Mouse (Mus musculus) adrenal gland, postnatal 36 days (tissue): Measurements from ENCODE around the gene C330007P06Rik. TPM values are rescaled to one million over a fixed set of nuclear protein-coding genes. Genes with fewer than 3 reads are reported as not detected.
A peak's percentile ranks its signal among the peaks of the same experiment; 100 is the strongest.
"Not testable (repeated sequence)": the region's sequence is repeated elsewhere in the genome, so short reads cannot be mapped to it uniquely, and the experiment has no call there.

Experiments
- DNase-seq, 2 experiments: peaks; one replicate each; pipeline ENCODE4 v3.0.0; 2021; ENCODE audit warnings: mixed read lengths in 1 of 2
- total RNA-seq, 2 experiments: library from RNA; stranded (reverse); gene quantifications; 2 replicates each; pipeline ENCODE4 v1.2.3; 2021

Gene C330007P06Rik
- total RNA-seq, 2 experiments from 2014 or later, result 50.3 to 51.5 TPM

DNA sequence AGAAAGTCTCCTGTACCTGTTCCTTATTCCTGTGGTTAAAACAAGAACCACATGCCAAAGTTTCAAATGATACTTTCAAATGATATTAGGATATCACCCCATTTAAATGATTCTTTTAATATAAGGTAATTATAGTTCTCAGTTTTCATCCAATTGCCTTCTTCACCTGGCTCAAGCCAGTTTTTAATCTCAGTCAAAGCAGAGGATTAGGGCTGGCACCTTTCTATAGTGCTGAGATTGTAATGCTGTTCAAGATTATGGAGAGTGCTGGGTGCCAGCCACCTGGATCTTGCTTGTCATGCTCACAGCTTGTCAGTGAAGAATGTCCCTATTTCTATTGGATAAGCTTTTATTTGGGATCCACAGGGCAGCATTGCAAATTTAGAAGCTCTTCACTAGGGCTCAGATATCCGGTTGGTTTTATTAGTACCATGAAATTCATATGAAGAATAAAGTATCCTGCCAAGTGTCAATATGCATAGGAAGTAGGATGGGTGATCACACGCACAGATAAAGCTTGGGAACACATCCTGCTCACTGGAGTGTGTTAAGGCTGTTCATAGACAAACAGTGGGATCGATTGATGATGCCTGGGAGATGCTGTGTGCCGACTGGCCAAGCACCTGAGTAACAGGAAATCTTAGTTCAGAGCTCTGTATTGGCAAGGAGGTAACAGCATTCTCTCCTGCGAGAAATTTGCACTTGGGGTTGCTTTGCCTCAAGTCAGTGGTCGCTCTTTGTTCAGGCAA is 74.6 kb downstream of the C330007P06Rik start:
- DNase-seq, result no peak

DNA sequence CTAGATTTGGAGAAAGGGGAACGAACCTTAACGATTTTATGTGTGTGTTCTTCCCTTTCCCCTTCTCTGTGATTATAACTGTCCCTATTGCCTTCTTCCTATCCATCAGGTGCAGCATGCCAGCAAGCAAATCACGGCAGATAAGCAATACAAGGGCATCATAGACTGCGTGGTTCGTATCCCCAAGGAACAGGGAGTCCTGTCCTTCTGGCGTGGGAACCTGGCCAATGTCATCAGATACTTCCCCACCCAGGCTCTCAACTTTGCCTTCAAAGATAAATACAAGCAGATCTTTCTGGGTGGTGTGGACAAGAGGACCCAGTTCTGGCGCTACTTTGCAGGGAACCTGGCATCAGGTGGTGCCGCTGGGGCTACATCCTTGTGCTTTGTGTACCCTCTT is 77.2 kb downstream of the C330007P06Rik start:
- not testable (repeated sequence) for DNase-seq

DNA sequence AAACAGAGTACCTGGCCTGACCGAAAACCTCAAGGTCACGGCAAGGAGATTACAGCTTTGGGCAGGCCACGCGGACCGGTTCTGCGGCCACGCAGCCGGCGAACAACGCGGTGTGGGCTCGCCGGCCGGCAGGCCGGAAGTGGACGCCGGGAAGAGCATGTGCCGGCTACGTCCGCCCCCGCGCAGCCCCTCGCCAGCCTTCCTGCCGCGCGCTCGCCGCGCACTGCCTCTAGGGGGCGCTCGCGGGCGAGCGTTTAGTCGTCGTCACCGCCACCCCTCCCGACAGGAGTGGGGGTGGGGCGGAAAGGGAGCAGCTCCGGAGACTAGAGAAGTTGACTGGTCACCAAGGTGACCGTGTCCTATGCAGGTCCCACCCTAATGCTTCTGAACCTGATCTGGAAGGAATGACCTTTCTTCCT is 77.7 kb downstream of the C330007P06Rik start:
- DNase-seq, result peak; percentile 84 to 90

DNA sequence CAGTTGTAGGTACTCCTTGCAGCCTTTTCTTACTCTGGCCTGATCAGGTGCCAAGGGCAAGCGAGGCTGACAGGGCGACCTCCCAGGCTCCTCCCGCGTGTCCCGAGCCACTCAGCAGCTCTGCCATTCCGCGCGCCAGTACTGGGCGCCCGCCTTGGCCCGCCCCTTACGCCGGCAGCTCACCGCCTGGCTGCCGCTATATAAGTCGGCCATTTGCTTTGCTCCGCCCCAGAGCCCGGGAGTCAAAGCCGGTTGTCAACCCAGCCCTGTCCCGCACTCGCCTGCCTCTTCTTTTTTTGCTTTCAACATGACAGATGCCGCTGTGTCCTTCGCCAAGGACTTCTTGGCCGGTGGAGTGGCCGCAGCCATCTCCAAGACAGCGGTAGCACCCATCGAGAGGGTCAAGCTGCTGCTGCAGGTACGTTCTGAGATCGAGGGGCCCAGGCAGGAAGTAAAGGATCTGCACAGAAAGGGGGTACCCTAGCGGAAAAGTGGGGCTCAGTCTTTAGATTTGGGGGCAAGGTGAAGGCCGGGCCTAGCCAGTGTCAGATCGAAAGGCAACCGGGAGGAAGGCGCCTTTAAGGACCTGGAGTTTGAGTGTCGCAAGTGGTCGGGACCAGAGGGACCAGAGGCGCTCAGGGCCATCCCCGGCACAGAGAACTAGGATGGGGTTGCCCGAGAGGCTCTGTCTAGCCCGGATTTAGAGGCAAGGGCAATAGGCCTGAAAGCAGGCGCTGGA is 78.3 kb downstream of the C330007P06Rik start, which contains the start of gene Slc25a5:
Gene Slc25a5 (plus strand): TSS at position 228 of the 739 bp plus-strand sequence.
- peak; percentile 90 to 91 for DNase-seq

DNA sequence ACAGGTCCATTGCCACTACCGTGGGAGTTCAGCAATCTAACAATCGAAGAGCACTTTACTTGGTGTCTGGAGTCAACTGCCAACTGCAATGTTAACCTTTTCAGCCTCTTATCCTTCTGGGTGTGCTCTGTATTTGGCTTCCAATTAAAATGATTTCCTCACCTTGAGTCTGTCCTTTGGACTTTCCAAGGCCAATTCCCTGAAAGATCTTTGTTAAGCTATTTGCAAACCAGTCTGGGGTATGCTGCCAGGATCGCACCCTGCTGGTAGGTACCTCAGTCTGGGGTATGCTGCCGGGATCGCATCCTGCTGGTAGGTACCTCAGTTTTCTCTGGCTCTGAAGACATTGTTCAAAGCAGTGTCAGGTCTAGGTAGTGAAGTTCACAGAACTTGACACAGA is 79.3 kb downstream of the C330007P06Rik start:
- DNase-seq, result no peak

DNA sequence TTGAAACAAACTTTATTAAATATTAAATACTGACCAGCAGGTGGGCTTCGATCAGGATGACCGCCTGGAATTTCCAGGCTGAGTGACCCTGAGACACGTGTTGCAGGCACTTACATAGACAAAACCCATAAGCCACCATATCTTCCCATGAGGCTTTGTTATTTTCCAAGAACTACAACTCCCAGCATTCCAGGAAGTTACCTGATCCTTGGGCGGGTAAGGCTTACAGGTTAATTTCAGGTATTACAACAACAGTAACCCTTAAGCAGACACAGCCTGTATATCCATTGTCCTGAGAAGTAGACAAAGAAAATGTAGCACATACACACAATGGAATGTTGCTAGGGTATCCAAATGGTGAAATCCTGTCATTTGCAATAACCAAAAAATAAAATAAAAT is 84.6 kb downstream of the C330007P06Rik start:
- DNase-seq, result no peak

DNA sequence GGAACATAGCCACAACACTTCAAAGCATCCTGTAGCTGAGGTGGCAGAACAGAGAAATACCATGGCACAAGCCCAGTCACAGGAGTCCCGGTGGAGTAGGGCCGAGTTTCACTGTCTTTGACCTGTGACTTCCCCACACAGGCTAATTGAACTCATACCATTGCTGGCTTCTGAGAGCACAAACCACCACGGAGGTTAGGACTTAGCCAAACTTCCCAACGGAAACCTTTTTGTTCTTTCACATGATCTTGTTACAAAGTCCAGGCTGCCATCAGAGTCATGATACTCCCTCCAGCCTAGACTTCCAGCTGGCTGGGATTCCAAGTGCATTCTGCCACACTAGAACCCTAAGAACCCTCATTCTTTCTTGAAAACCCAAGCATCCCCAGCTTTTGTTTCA is 96.2 kb downstream of the C330007P06Rik start:
- no peak for DNase-seq

DNA sequence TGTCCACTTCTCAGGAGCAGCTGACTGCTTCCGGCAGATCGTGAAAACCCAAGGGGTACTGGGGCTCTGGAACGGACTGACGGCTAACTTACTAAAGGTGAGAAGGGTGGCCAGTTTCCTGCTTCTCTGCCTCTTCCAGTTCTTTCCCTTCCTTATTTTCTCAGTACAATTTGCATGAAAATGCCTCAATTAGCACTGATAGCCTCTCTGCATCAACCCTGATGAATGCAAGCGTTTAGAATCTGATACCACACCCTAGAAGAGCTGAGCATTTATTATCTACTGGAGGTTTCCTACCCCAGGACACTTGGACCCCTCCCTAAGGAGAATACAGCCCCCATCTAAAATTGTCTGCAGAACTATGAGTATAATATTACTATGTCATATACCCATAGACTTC is 98.4 kb downstream of the C330007P06Rik start:
- no peak for DNase-seq

Other genes starting within 250 kb of the C330007P06Rik start
- 1 to 10 TPM; 5.1 to 8.2 TPM for gene Akap17b, start 228.7 kb downstream of the C330007P06Rik start, total RNA-seq
- 1 to 10 TPM; 1.1 to 2.2 TPM for gene Slc25a43, start 130.5 kb downstream of the C330007P06Rik start, total RNA-seq
- 100 to 1,000 TPM; 483 to 490 TPM for gene Slc25a5, start 78.5 kb downstream of the C330007P06Rik start, total RNA-seq
- 10 to 100 TPM; 63.2 to 66.3 TPM for gene Ube2a, start 211 bp downstream of the C330007P06Rik start, total RNA-seq
- gene Nkrf, start 28.8 kb upstream of the C330007P06Rik start, total RNA-seq, result 10 to 100 TPM; 10.6 to 14.6 TPM
- 10 to 100 TPM; 20.7 to 24.4 TPM for gene Sept6, start 117.7 kb upstream of the C330007P06Rik start, total RNA-seq
- gene Sowahd, start 174.7 kb upstream of the C330007P06Rik start, total RNA-seq, result 1 to 10 TPM in 1 of 2 experiments, under 1 TPM in 1; 0.46 to 1.2 TPM
- gene Rpl39, start 211.3 kb upstream of the C330007P06Rik start, total RNA-seq, result 100 to 1,000 TPM; 634 to 643 TPM
- gene Upf3b, start 236.2 kb upstream of the C330007P06Rik start, total RNA-seq, result 10 to 100 TPM; 12.2 to 14.6 TPM